Mouse (Mus musculus): ENCODE data around the gene Tldc1.

The Tldc1 gene

GRCm38 (mm10) chr8:119716730-119717299, 61.4 kb downstream of the Tldc1 start:
- no peak for DNase-seq

GRCm38 (mm10) chr8:119715221-119715620, 63.0 kb downstream of the Tldc1 start:
- no peak for DNase-seq

DNA sequence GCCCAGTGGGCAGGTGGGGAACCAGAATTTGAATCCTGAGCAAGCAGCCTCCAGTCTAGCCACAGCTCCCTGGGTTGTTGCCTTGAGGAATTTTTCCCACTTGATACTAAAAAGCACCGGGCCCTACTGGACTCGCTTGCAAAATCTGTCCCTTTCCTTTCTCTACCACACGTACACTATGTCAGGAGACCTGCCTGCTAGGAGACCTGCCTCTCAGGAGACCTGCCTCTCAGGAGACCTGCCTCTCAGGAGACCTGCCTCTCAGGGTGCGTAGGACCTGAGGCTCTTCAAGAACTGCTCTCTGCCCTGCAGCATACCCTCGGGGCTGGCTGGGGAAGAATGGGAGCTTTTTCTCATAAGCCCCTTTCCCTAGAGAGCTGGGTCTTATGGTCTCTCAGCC, 64.8 kb downstream of the Tldc1 start:
- DNase-seq: no peak

DNA sequence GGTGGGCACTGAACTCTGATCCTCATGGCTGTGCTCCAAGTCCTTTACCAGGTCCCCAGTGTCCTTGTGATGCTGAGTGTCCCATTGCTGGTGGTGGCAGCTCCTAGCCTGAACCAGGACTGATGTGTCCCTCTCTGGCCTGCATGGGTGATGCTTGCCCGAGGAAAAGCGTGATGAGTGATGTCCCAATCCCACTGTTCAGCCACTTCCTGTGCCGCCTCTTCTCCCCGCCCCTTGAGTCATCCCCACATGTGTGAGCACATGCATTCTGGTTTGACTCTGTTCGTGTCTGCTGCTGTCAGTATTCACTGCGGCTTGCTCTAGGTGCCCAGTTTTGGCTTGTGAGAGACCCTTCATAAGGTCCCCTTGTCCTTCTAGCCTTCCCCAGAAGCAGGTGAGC, 66.0 kb downstream of the Tldc1 start:
- DNase-seq: no peak
